Mouse (Mus musculus) spleen, adult 12 weeks (tissue): Measurements from ENCODE around the gene Ptgis.
A peak's percentile ranks its signal among the peaks of the same experiment; 100 is the strongest.

Source experiments
- DNase-seq: peaks from one replicate; pipeline ENCODE4 v3.0.0; 2022; ENCODE audit warnings: low spot score

Ptgis gene

GRCm38 (mm10) chr2:167190076-167190399 lies 50.4 kb downstream of the Ptgis start, which contains the start of gene Kcnb1:
Gene Kcnb1, minus strand, starts transcription at chr2:167190155.
- peak; percentile 8 for DNase-seq

- DNase-seq, result no peak
Measured at GRCm38 (mm10) chr2:167189291-167190075, 50.9 kb downstream of the Ptgis start.

- peak; percentile 42 for DNase-seq
Measured at GRCm38 (mm10) chr2:167188315-167189207, 51.8 kb downstream of the Ptgis start.

- DNase-seq, result no peak
Measured at GRCm38 (mm10) chr2:167187119-167187518, 53.3 kb downstream of the Ptgis start.

GRCm38 (mm10) chr2:167186544-167186943 lies 53.9 kb downstream of the Ptgis start:
- DNase-seq, result no peak

GRCm38 (mm10) chr2:167186003-167186402 lies 54.4 kb downstream of the Ptgis start:
- no peak for DNase-seq

DNA sequence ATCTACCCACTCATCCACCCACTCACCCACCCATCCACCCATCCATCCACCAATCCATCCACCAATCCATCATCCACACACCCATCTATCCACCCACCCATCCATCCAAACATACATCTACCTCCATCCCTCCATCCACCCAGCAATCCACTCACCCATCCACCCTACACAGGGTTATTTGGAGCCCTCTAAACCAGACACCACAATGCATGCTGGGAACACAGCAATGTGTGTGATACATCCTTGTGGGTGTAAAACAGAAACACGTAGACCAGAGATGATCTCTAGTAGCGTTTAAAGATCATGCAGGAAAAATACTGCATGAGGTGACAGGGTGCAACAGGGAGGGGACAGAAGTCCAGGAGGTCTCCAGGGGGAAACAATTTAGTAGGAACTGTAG lies 55.0 kb downstream of the Ptgis start:
- no peak for DNase-seq

DNA sequence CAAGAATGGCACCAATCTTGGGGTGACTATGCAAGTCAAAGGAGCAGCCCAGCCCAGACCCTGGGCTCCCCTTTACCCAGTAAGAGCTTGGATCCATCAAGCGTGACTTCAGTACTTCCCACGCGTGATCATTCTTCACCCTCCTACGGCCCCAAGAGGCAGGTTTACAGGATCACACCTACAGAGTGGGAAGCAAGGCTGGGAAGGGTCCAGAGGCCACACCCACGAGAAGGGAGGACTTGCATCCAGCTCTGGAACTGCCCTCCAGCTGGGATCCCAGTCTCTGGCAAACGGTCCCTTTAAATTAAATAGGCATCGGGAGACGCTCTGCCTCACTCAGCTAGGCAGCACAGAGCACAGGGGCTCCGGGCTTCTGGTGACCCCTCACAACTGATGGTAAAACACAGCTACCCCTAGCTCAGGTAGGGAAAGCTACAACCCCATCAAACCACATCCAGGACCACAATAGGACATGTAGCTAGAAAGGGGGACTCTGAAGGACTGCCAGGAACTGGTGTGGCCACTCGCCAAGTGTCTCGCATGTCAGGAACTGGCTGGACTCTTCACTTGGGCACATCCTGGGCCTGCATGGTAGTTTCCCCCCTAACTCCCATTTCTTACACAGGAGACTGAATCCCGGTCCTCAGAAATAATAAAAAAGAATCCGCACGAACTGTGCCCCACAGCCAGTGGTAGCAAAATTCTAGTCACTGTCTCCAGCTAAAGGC lies 58.6 kb downstream of the Ptgis start:
- no peak for DNase-seq

- DNase-seq, result no peak
Measured at GRCm38 (mm10) chr2:167181096-167181495, 59.3 kb downstream of the Ptgis start.

DNA sequence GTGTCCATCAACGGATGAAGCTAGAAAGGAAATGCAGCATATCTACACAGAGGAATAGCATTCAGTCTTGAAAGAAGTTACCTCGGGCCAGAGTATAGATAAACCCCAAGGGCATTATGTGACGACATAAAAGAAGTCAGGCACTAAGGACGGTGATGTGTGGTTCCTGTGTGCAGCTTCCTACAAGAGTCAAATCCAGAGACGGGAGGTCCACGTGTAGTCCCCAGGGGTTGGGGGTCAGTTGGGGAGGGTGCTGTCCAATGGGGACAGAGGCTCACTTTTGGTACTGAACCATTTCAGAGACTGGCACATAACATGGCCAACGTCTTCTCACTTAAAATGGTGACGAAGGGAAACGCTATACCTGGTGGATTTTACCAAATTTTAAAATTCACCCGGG lies 61.1 kb downstream of the Ptgis start:
- no peak for DNase-seq

- no peak for DNase-seq
Measured at GRCm38 (mm10) chr2:167177231-167177641, 63.2 kb downstream of the Ptgis start.

GRCm38 (mm10) chr2:167175284-167175683 lies 65.1 kb downstream of the Ptgis start:
- no peak for DNase-seq

DNA sequence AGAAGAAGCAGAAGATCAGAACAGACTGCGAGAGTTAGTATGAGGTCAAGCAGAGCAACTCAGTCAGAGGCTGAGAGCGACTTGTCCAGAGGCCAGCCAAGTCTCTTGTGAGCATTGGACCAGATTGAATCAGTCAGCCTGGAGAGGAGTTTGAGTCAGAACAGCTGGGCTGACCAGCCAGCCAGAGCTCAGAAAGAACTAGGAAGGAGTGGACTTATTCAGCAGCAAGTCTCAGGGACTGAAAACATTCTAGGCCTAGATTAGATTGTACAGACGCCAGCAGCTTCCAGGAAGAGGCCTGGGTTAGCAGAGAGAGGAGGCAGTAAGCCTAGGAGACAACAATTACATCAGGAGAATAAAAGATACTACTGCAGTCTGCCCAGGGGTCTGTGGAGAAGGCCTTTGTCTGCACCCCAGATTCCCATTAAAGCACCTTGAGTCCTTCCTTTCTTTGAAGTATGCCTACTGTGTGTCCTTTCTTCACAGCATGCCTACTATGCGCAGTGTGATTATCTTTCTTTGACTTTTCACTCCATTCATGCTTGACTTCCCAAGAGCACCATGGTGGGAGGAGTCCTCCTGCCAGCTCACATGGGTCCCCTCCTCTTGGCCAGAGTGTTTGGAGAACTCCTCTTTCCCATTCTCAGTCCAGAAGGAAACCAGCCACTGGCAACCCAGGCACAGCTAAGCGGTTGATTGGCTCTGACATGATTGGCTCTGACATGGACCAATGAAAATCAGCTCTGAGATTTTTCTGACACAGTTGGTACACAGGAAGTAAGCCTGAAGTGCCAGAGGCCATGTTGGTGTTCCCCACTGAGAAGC lies 67.1 kb downstream of the Ptgis start:
- DNase-seq, result no peak

- no peak for DNase-seq
Measured at GRCm38 (mm10) chr2:167167515-167168212, 72.7 kb downstream of the Ptgis start.

GRCm38 (mm10) chr2:167163600-167163999 lies 76.8 kb downstream of the Ptgis start:
- DNase-seq, result no peak

DNA sequence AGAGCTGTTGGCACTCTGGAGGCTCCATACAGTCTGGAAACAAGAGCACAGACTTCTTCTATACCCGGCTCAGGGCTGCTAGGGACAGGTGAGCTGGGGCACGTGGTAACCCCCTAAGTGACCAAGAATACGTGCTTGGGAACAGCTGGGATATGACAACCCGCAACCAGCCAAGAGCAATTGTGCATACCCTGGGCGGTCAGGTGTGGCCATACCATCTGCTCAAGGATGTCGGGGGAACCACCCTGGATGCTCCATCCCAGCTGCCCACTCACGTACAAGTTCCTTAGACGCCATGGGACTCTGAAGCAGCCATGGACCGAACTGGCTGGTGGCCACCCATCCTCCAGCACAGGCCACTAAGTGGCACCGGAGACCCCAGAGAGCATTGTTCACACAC lies 77.3 kb downstream of the Ptgis start:
- no peak for DNase-seq

DNA sequence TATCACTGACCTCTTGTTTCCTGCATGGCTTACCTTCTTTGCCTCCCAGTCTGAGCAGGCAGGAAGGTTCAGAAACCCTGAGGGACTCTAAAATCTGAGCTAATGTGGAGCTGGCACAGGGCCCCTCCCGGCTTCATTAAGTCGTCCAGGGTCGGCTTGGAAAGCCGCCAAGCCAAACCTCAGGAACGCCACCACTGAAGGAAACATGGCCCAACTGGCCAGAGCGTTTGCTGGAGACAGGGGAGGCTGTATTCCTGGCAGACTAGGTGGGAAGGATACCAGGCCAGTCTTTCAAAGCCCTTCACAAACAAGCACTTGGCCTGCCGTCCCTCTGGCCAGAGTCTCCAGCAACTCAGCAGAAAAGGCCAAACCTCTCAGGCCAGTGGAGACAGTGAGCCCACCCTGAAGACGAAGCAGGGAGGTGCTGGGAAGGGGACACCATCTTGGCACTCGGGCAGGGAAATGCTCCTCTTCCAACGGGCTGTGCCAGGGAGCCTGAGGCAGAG lies 77.8 kb downstream of the Ptgis start:
- no peak for DNase-seq

- no peak for DNase-seq
Measured at GRCm38 (mm10) chr2:167159721-167160120, 80.7 kb downstream of the Ptgis start.

GRCm38 (mm10) chr2:167158780-167159179 lies 81.6 kb downstream of the Ptgis start:
- no peak for DNase-seq

GRCm38 (mm10) chr2:167156118-167156715 lies 84.2 kb downstream of the Ptgis start:
- DNase-seq, result no peak
